Mouse (Mus musculus) midbrain, embryonic 15.5 days (tissue): Measurements from ENCODE around the gene Gpr183. TPM values are rescaled to one million over a fixed set of nuclear protein-coding genes. Genes with fewer than 3 reads are reported as not detected.

Experiments
- ATAC-seq: fragments of 200-750 bp; cut with Nextera tagmentation; replicated peaks from 2 replicates; pipeline ENCODE4 v1.8.0; 2017; ENCODE audit warnings: moderate TSS enrichment
- H3K27ac ChIP-seq: fragments of 300-500 bp; sonication (generic); 2 replicates; pipeline ENCODE4 v1.5.1; 2015; ENCODE audit warnings: mild to moderate bottlenecking, inconsistent platforms
- H3K27me3 ChIP-seq: fragments of 300-500 bp; sonication (generic); replicated peaks from 2 replicates; pipeline ENCODE4 v1.6.1; 2015; ENCODE audit warnings: inconsistent platforms
- H3K36me3 ChIP-seq: fragments of 300-500 bp; sonication (generic); replicated peaks from 2 replicates; pipeline ENCODE4 v1.6.1; 2015; ENCODE audit warnings: inconsistent platforms
- H3K4me1 ChIP-seq: fragments of 300-500 bp; sonication (generic); 2 replicates; pipeline ENCODE4 v1.6.1; 2015; ENCODE audit warnings: inconsistent platforms
- H3K4me2 ChIP-seq: fragments of 300-500 bp; sonication (generic); 2 replicates; pipeline ENCODE4 v1.6.1; 2015; ENCODE audit warnings: inconsistent platforms, mild to moderate bottlenecking, moderate library complexity
- H3K4me3 ChIP-seq: fragments of 300-500 bp; sonication (generic); 2 replicates; pipeline ENCODE4 v1.5.1; 2015; ENCODE audit warnings: mild to moderate bottlenecking, inconsistent platforms
- H3K9ac ChIP-seq: fragments of 300-500 bp; sonication (generic); 2 replicates; pipeline ENCODE4 v1.6.1; 2015; ENCODE audit warnings: mild to moderate bottlenecking, inconsistent platforms
- H3K9me3 ChIP-seq: fragments of 300-500 bp; sonication (generic); 2 replicates; pipeline ENCODE4 v1.6.1; 2016; ENCODE audit warnings: inconsistent platforms
- WGBS: fragments of 180-500 bp; shearing (Covaris S2); methylation state at CpG from one replicate; pipeline ENCODE4 v1.1.7; 2015; ENCODE audit warnings: mixed read lengths; 5-methylcytosine and 5-hydroxymethylcytosine counted together
- polyA plus RNA-seq: library from polyadenylated mRNA; unstranded; fragments of >200 nt; fragmentation: Nextera tagmentation; extraction: Ambion mirVana; gene quantifications from 2 replicates; pipeline ENCODE4 v1.2.1, GENCODE M21; 2015

The Gpr183 gene
- polyA plus RNA-seq, 1 experiment from 2014 or later: 1.1 TPM

DNA sequence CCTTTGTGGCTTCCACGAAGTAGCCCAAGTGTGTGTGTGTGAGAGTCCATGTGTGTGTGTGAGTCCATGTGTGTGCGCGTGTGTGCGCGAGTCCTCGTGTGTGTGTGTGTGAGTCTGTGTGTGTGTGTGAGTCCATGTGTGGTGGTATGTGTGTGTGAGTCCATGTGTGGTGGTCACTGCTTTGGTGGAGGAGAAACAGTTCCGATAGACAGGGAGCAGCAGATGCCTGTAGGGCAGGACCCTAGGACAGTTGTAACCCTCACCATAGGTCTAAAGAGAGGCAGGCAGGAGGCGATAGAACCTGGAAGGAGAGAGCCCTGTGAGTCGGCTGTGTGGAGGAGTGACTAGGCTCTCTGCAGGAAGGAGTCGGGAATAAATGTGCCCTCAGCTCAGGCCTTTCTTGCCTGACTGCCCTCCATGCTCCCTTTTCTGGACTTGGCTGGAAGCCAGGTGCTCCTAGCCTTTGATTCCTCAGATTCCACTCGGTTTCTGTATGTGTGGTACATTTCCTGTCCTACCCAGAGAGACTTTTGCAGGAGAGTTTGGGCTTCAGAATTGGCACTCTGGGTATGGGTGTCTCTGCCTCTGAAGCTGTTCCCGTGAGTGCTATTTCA lies 44.4 kb downstream of the Gpr183 start:
- no peaks in the 10 kb centered on the region for H3K4me1 ChIP-seq
- H3K9ac ChIP-seq: no peak overlapping the region
- no peaks in the 10 kb centered on the region for H3K27me3 ChIP-seq
- no peak for ATAC-seq
- 81% methylated on average over 12 of the region's 12 CpGs for WGBS
- H3K36me3 ChIP-seq: 0 out of 2 replicates have a peak, but pooled peaks cover 6% of the 10 kb centered on the region
- no peak overlapping the region for H3K27ac ChIP-seq
- H3K4me2 ChIP-seq: no peak overlapping the region
- no peaks in the 10 kb centered on the region for H3K9me3 ChIP-seq
- no peak overlapping the region for H3K4me3 ChIP-seq

DNA sequence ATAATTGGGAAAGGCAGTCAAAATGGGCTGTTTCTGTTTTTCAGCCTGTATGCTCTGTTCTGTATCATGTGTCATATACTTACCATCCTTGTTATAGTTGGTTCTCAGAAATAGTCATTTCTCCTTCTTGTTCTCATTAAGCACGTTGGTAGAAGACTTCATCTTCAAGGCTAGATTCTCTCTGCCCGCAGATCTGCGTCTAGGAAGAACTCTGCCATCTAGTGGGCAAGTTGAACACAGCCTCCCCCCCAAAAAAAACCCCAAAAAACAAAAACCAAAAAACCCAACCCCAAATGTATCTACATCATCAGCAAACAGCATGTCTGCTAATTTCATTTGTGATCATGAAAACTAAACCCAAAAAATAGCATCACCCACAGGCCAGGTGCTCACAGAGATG lies 45.2 kb downstream of the Gpr183 start:
- Histone ChIP-seq H3K4me2 (no peak overlapping the region), H3K27me3 (no peaks in the 10 kb centered on the region), H3K9ac (no peak overlapping the region), H3K36me3 (0 out of 2 replicates have a peak, but pooled peaks cover 6% of the 10 kb centered on the region), H3K9me3 (no peaks in the 10 kb centered on the region), H3K4me3 (no peak overlapping the region), H3K27ac (no peak overlapping the region), H3K4me1 (no peaks in the 10 kb centered on the region)
- 39% methylated on average over 3 of the region's 3 CpGs for WGBS
- no peak for ATAC-seq

GRCm38 (mm10) chr14:121918266-121918665 lies 46.7 kb downstream of the Gpr183 start:
- H3K4me1 ChIP-seq: no peaks in the 10 kb centered on the region
- H3K4me3 ChIP-seq: no peak overlapping the region
- H3K27ac ChIP-seq: no peak overlapping the region
- H3K9me3 ChIP-seq: no peaks in the 10 kb centered on the region
- no peaks in the 10 kb centered on the region for H3K27me3 ChIP-seq
- H3K36me3 ChIP-seq: 0 out of 2 replicates have a peak, but pooled peaks cover 6% of the 10 kb centered on the region
- H3K4me2 ChIP-seq: no peak overlapping the region
- ATAC-seq: no peak
- WGBS: 74% methylated on average over 3 of the region's 3 CpGs
- H3K9ac ChIP-seq: no peak overlapping the region

- ATAC-seq: no peak
- no peaks in the 10 kb centered on the region for H3K27me3 ChIP-seq
Observed at GRCm38 (mm10) chr14:121916311-121917094, 48.5 kb downstream of the Gpr183 start.

DNA sequence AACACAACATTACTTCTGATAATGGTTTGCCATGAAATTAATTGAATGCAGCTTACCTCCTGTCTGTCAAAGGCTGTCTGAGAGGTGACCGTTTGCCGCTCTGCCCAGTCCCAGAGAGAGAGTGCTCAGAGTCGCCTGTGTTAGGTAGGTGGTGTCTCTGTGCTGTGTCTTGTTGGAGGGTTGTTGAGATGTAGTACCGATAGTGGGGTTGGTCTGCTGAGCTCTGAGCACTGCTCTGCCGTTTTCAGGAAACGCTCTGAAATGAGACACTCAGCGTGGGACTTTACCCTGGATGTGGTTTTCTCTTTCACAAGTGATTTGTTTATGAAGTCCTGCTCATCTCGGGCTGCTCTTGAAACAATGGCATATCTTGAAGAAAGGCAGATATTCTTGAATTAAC lies 49.4 kb downstream of the Gpr183 start, which contains the start of gene Gpr18:
Gene Gpr18, minus strand, starts transcription at position 161 of the 400 bp plus-strand sequence.
- Histone ChIP-seq H3K9ac (no peak within 1 kb of the TSS), H3K4me3 (no peak within 1 kb of the TSS), H3K4me1 (no peaks in the 10 kb centered on the region), H3K36me3 (0 out of 2 replicates have a peak, but pooled peaks cover 13% of the 10 kb centered on the region), H3K27ac (no peak within 1 kb of the TSS), H3K4me2 (no peak within 1 kb of the TSS), H3K9me3 (no peaks in the 10 kb centered on the region), H3K27me3 (no peaks in the 10 kb centered on the region)
- ATAC-seq: no peak
- WGBS: 78% methylated on average over 8 of the region's 8 CpGs

More at GRCm38 (mm10) chr14:121916311-121917094, 48.5 kb downstream of the Gpr183 start:
- Histone ChIP-seq H3K36me3 (0 out of 2 replicates have a peak, but pooled peaks cover 13% of the 10 kb centered on the region), H3K9me3 (no peaks in the 10 kb centered on the region), H3K4me3 (no peak overlapping the region), H3K4me1 (no peaks in the 10 kb centered on the region), H3K27ac (no peak overlapping the region), H3K4me2 (no peak overlapping the region), H3K9ac (no peak overlapping the region)
- 92% methylated on average over 6 of the region's 6 CpGs for WGBS

GRCm38 (mm10) chr14:121915143-121915542 lies 49.9 kb downstream of the Gpr183 start:
- H3K9ac ChIP-seq: no peak overlapping the region
- no peak overlapping the region for H3K27ac ChIP-seq
- H3K27me3 ChIP-seq: no peaks in the 10 kb centered on the region
- ATAC-seq: no peak
- H3K4me1 ChIP-seq: no peaks in the 10 kb centered on the region
- H3K4me3 ChIP-seq: no peak overlapping the region
- H3K36me3 ChIP-seq: 0 out of 2 replicates have a peak, but pooled peaks cover 13% of the 10 kb centered on the region
- WGBS: 86% methylated on average over 5 of the region's 5 CpGs
- H3K9me3 ChIP-seq: no peaks in the 10 kb centered on the region
- no peak overlapping the region for H3K4me2 ChIP-seq

GRCm38 (mm10) chr14:121912501-121912900 lies 52.5 kb downstream of the Gpr183 start:
- 0 out of 2 replicates have a peak, but pooled peaks cover 17% of the 10 kb centered on the region for H3K36me3 ChIP-seq
- no peak for ATAC-seq
- 98% methylated on average over 7 of the region's 7 CpGs for WGBS

GRCm38 (mm10) chr14:121909868-121910267 lies 55.1 kb downstream of the Gpr183 start:
- Histone ChIP-seq H3K4me3 (no peak overlapping the region), H3K4me2 (no peak overlapping the region), H3K9ac (no peak overlapping the region), H3K9me3 (no peaks in the 10 kb centered on the region), H3K4me1 (no peaks in the 10 kb centered on the region), H3K36me3 (peaks cover 22% of the 10 kb centered on the region; the same call in 1 of the 2 replicates), H3K27me3 (no peaks in the 10 kb centered on the region), H3K27ac (no peak overlapping the region)
- WGBS: 92% methylated on average over 6 of the region's 6 CpGs
- ATAC-seq: no peak

More at GRCm38 (mm10) chr14:121912501-121912900, 52.5 kb downstream of the Gpr183 start:
- Histone ChIP-seq H3K4me3 (no peak overlapping the region), H3K4me2 (no peak overlapping the region), H3K4me1 (no peaks in the 10 kb centered on the region), H3K27ac (no peak overlapping the region), H3K9me3 (no peaks in the 10 kb centered on the region), H3K9ac (no peak overlapping the region), H3K27me3 (no peaks in the 10 kb centered on the region)

DNA sequence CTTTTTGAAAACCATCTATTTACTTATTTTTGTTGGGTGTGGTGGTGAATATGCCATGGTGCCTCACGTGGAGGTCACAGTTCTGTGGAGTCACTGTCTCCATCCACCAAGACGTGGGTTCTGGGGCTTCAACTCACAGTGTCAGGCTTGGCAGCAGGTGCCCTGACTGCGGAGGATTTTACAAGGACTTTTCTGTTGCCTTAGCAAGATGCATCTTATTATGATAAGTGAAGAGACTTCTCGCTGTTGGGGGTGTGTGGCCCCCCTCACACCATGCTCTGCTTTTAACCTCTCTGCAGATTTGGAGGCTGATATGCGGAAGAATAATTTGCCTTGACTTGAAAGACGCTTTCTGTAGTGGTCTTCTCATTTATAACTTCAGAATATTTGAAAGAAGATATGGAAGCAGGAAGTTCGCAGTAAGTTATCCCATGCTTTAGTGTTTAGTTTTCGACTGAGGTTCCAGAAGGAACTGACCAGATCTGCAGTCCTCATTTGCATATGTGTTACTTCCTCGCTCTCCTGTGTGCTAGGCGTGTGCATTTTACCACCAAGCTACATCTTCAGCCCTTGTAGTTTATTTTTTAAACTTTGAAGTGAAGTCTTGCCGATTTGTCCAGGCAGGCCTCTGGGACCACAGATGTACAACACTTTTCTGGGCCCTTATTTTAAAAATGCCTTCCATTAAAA lies 57.9 kb downstream of the Gpr183 start:
- H3K27me3 ChIP-seq: no peaks in the 10 kb centered on the region
- H3K9ac ChIP-seq: no peak overlapping the region
- ATAC-seq: no peak
- H3K4me1 ChIP-seq: no peaks in the 10 kb centered on the region
- H3K36me3 ChIP-seq: peaks cover 20% of the 10 kb centered on the region; the same call in 1 of the 2 replicates
- H3K9me3 ChIP-seq: no peaks in the 10 kb centered on the region
- no peak overlapping the region for H3K4me3 ChIP-seq
- WGBS: 91% methylated on average over 11 of the region's 11 CpGs
- no peak overlapping the region for H3K27ac ChIP-seq
- no peak overlapping the region for H3K4me2 ChIP-seq

GRCm38 (mm10) chr14:121906341-121906991 lies 58.5 kb downstream of the Gpr183 start:
- Histone ChIP-seq H3K4me3 (no peak overlapping the region), H3K4me2 (no peak overlapping the region), H3K36me3 (peaks cover 15% of the 10 kb centered on the region; the same call in 1 of the 2 replicates), H3K27me3 (no peaks in the 10 kb centered on the region), H3K4me1 (no peaks in the 10 kb centered on the region), H3K9me3 (no peaks in the 10 kb centered on the region), H3K9ac (no peak overlapping the region), H3K27ac (no peak overlapping the region)
- WGBS: 91% methylated on average over 8 of the region's 8 CpGs
- ATAC-seq: no peak

DNA sequence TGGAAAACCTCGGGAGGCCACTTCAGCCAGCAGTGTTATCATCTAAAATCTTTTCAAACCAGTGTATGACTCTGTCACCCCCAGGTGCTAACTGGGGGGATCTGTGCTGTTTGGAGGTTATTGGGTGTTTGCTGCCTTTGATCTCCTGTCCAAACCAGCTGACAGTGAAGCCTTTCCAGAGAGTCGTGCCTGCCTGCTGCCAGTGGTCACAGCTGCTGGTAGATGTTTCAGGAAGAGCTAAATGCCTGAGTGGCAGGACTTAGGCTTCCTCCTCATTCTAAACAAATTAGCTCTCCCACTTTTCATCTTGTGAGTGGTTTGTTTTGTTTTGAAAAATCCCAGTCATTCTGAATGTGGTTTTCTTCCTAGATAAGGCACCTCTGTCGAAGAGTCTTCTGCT lies 60.2 kb downstream of the Gpr183 start:
- H3K27ac ChIP-seq: no peak overlapping the region
- no peak overlapping the region for H3K9ac ChIP-seq
- 79% methylated on average over 3 of the region's 3 CpGs for WGBS
- H3K4me1 ChIP-seq: no peaks in the 10 kb centered on the region
- H3K27me3 ChIP-seq: no peaks in the 10 kb centered on the region
- peaks cover 11% of the 10 kb centered on the region; the same call in 1 of the 2 replicates for H3K36me3 ChIP-seq
- H3K4me3 ChIP-seq: no peak overlapping the region
- no peak overlapping the region for H3K4me2 ChIP-seq
- no peaks in the 10 kb centered on the region for H3K9me3 ChIP-seq
- no peak for ATAC-seq
